Mouse (Mus musculus): Measurements from ENCODE around the gene Gm2042. TPM values are rescaled to one million over a fixed set of nuclear protein-coding genes. Genes with fewer than 3 reads are reported as not detected.
"Not testable (repeated sequence)": the region's sequence is repeated elsewhere in the genome, so short reads cannot be mapped to it uniquely, and the experiment has no call there.

Gene Gm2042
- polyA plus RNA-seq (2015; fragmentation: Nextera tagmentation; extraction: Ambion mirVana) = not detected in 2 replicates

DNA sequence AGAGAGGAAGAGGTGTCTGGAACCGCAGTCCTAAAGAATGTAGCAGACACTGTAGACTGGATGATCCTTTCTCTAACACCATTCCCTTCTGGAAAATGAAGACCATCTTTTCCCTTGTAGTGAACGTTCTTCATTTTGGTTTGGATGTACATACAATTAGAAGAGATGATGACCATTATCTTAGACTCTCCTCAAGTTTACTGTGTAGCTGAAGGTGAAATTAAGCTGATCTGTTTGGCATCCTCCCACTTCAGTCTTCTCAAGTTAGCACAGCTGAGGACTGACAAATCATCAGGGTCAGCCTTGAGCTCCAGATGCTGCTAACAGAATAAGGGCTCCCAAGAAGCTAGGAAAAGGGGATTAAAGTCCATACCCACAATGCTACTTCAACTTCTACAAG, at the start of gene Gm2042:
Gene Gm2042 (plus strand): TSS at position 301 of the 400 bp plus-strand sequence.
- not testable (repeated sequence) for H3K4me2 ChIP-seq (replicated peaks; ENCODE audit: low read depth, low read length); H3K27ac ChIP-seq (ENCODE audit: low read length); H3K9me3 ChIP-seq (ENCODE audit: low read length); H3K27me3 ChIP-seq (replicated peaks; ENCODE audit: insufficient read depth, low read length); H3K9ac ChIP-seq (replicated peaks; ENCODE audit: low read depth); ATAC-seq; DNase-seq (ENCODE audit: low spot score); H3K36me3 ChIP-seq (ENCODE audit: insufficient read depth, low read length); H3K4me3 ChIP-seq (ENCODE audit: low read depth, low read length); H3K4me1 ChIP-seq (ENCODE audit: insufficient read depth, low read depth, low read length)
- 68% methylated on average over 2 of the region's 2 CpGs for WGBS

DNA sequence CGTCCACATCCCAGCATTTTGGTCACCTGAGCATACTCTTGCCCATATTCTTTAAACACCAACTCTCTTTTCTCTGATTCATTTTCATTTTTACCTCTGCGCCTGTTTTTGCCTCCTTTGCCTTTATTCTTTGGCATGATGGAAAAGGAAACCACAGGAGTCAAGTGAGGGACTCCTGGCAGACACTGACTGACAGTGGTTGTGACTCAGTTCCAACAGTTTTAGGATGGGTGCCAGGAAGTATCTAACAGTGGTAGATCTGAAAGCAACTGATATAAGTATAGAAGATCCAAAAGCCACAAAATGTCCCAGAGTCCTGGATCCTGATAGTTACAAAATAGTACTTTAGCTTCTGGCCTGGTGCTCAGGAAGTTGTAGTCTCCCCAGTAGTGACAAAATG, 34.2 kb upstream of the Gm2042 start, which contains the start of gene Gm2035:
Gene Gm2035 (minus strand): TSS at position 137 of the 400 bp plus-strand sequence.
- H3K9ac ChIP-seq (replicated peaks; ENCODE audit: low read depth) = not testable (repeated sequence)
- 66% methylated on average over 2 of the region's 2 CpGs for WGBS

DNA sequence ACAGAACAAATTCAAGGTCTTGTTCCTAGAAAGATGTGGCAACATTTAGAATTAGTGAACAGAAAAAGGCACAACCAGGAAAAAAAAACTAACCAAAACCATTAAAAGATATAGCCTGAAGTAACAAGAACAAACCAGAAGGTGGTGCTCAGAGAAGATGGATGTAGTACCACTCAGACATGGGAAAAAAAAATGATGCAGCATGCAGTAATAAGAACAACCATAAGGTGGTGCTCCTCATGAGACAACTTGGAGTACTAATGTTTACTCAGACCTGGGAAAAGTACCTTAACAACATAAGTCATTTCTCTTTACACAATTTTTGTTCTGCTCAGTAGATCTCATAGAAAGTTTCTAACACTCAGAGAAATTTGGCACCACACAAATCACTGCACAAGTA, 30.1 kb downstream of the Gm2042 start:
- H3K4me2 ChIP-seq (replicated peaks; ENCODE audit: low read depth, low read length); DNase-seq (ENCODE audit: low spot score); H3K9me3 ChIP-seq (ENCODE audit: low read length); H3K36me3 ChIP-seq (ENCODE audit: insufficient read depth, low read length); H3K4me1 ChIP-seq (ENCODE audit: insufficient read depth, low read depth, low read length); H3K27me3 ChIP-seq (replicated peaks; ENCODE audit: insufficient read depth, low read length); ATAC-seq; H3K27ac ChIP-seq (ENCODE audit: low read length); H3K9ac ChIP-seq (replicated peaks; ENCODE audit: low read depth); H3K4me3 ChIP-seq (ENCODE audit: low read depth, low read length): not testable (repeated sequence)

More for the DNA sequence above, 34.2 kb upstream of the Gm2042 start, which contains the start of gene Gm2035:
- H3K4me1 ChIP-seq (ENCODE audit: insufficient read depth, low read depth, low read length); DNase-seq (ENCODE audit: low spot score); H3K27ac ChIP-seq (ENCODE audit: low read length); ATAC-seq; H3K4me3 ChIP-seq (ENCODE audit: low read depth, low read length); H3K4me2 ChIP-seq (replicated peaks; ENCODE audit: low read depth, low read length); H3K9me3 ChIP-seq (ENCODE audit: low read length); H3K36me3 ChIP-seq (ENCODE audit: insufficient read depth, low read length); H3K27me3 ChIP-seq (replicated peaks; ENCODE audit: insufficient read depth, low read length): not testable (repeated sequence)

DNA sequence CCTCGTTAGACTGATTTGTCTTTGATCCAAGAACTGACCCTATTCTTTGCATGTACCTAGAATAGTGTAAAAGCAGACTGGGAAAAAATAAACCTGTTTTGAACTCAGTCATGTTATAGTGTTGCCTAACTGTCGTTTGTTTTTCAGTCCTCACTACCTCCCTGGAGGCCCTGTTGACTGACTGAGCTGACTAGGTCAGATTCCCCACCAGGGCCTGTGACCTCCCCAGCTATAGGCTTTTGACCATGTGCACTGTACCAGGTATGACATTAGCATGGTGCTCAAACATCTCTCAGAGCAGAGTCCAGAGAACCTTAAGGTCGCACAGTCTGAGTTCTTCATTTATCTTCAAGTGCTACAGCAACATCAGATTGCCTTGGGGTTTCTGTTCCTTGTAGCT, 50.2 kb downstream of the Gm2042 start:
- DNase-seq (ENCODE audit: low spot score); H3K4me3 ChIP-seq (ENCODE audit: low read depth, low read length); ATAC-seq; H3K4me1 ChIP-seq (ENCODE audit: insufficient read depth, low read depth, low read length); H3K9me3 ChIP-seq (ENCODE audit: low read length); H3K4me2 ChIP-seq (replicated peaks; ENCODE audit: low read depth, low read length); H3K9ac ChIP-seq (replicated peaks; ENCODE audit: low read depth); H3K27ac ChIP-seq (ENCODE audit: low read length); H3K36me3 ChIP-seq (ENCODE audit: insufficient read depth, low read length); H3K27me3 ChIP-seq (replicated peaks; ENCODE audit: insufficient read depth, low read length): not testable (repeated sequence)
- 60% methylated on average over 3 of the region's 3 CpGs for WGBS

Other genes with a start within 250 kb of the Gm2042 start
- not detected in 2 replicates for gene Gm21319, start 178.3 kb upstream of the Gm2042 start, polyA plus RNA-seq (2015; fragmentation: Nextera tagmentation; extraction: Ambion mirVana)
- gene Gm21936, start 158.6 kb upstream of the Gm2042 start, polyA plus RNA-seq (2015; fragmentation: Nextera tagmentation; extraction: Ambion mirVana) = not detected in 2 replicates
- not detected in 2 replicates for gene BB287469, start 137.5 kb upstream of the Gm2042 start, polyA plus RNA-seq (2015; fragmentation: Nextera tagmentation; extraction: Ambion mirVana)
- gene Gm2001, start 111.7 kb upstream of the Gm2042 start, polyA plus RNA-seq (2015; fragmentation: Nextera tagmentation; extraction: Ambion mirVana) = not detected in 2 replicates
- not detected in 2 replicates for gene Gm2016, start 80.0 kb upstream of the Gm2042 start, polyA plus RNA-seq (2015; fragmentation: Nextera tagmentation; extraction: Ambion mirVana)
- not detected in 2 replicates for gene Gm2022, start 58.7 kb upstream of the Gm2042 start, polyA plus RNA-seq (2015; fragmentation: Nextera tagmentation; extraction: Ambion mirVana)
- gene Gm2035, start 34.2 kb upstream of the Gm2042 start, polyA plus RNA-seq (2015; fragmentation: Nextera tagmentation; extraction: Ambion mirVana) = not detected in 2 replicates
- gene Gm2075, start 57.8 kb downstream of the Gm2042 start, polyA plus RNA-seq (2015; fragmentation: Nextera tagmentation; extraction: Ambion mirVana) = not detected in 2 replicates
- gene Gm6803, start 64.7 kb downstream of the Gm2042 start, polyA plus RNA-seq (2015; fragmentation: Nextera tagmentation; extraction: Ambion mirVana) = not detected in 2 replicates
- gene Gm2056, start 72.9 kb downstream of the Gm2042 start, polyA plus RNA-seq (2015; fragmentation: Nextera tagmentation; extraction: Ambion mirVana) = not detected in 2 replicates
- not detected in 2 replicates for gene Gm16368, start 129.6 kb downstream of the Gm2042 start, polyA plus RNA-seq (2015; fragmentation: Nextera tagmentation; extraction: Ambion mirVana)
- gene Gm10436, start 228.0 kb downstream of the Gm2042 start, polyA plus RNA-seq (2015; fragmentation: Nextera tagmentation; extraction: Ambion mirVana) = not detected in 2 replicates